Mouse (Mus musculus) Muller cell, postnatal 12 days (primary cell): ENCODE data around the gene Noxo1.
A peak's percentile ranks its signal among the peaks of the same experiment; 100 is the strongest.
"Not testable (repeated sequence)": the region's sequence is repeated elsewhere in the genome, so short reads cannot be mapped to it uniquely, and the experiment has no call there.

Source experiments
- DNase-seq: peaks from one replicate; pipeline ENCODE4 v3.0.0-alpha.2; 2015; ENCODE audit errors: inconsistent ontology term

Gene Noxo1

DNA sequence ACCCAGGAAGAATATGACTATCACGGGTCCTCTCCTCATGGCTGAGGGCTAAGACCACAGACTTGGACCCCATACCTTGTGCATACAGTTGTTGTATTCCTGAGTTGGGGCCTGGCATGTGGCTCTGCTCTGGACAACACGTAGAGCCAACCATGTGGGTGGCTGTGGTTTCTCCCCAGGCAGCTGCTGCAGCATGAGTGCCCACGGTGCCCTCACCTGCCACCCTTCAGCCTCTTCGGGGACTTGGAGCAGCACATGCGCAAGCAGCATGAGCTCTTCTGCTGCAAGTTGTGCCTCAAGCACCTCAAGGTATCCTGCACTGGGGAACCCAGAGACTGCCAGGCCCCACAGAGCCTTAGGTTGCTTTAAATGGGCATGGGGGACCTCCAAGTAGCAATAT is 19.2 kb upstream of the Noxo1 start:
- DNase-seq = no peak

DNA sequence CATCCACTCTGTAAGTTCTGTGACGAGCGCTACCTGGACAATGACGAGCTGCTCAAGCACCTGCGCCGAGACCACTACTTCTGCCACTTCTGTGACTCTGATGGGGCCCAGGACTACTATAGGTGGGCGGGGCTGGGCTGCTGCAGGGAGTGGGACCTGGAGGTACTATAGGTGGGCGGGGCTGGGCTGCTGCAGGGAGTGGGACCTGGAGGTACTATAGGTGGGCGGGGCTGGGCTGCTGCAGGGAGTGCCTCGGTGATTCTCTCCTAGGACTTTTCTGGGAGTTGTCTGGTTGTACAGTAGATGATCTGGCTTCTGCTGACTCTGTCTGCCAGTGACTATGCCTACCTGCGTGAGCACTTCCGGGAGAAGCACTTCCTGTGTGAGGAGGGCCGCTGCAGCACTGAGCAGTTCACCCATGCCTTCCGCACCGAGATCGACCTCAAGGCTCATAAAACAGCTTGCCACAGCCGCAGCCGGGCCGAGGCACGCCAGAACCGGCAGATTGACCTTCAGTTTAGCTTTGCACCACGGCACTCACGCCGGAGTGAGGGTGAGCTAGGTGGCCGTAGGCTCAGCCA is 18.4 kb upstream of the Noxo1 start:
- no peak for DNase-seq

DNA sequence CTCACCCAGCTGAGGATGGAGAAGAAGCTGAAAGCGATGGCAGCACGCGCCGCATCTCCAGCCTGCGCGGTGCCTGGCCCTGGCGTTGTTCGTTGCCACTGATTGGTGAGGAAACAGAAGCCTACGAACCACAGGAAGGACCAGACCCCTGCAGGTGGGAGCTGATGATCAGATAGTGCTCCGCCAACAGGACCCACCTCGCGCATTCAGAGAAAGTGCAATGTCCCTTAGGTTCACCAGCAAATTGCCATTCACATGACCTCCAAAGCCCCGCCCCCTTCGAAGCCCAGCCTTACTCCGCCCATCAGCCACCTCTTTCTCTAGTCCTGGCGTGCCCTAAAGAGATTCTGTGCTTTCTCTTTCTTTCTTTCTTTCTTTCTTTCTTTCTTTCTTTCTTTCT is 9.5 kb upstream of the Noxo1 start:
- DNase-seq = peak; percentile 30

DNA sequence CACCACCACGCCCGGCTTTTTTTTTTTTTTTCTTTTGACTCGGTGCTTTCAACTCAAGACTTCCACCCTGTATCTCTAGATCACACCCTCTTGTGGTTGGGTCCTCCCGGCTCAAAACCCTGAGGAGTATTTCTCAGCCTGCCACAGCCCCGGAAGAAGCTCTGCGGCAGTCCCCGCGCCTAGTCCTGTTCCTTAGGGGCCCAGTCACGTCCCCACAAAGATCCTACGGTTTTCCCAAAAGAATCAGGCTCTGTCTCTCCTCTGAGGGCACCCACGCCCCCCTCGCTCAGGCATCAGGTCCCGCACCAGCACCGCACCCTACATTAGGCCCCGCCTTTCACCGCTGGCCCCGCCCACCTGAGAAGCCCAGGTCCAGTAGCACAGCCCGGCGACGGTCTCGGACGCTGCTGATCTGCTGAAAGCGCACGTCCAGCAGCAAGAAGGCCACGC is 8.9 kb upstream of the Noxo1 start:
- DNase-seq = peak; percentile 68

DNA sequence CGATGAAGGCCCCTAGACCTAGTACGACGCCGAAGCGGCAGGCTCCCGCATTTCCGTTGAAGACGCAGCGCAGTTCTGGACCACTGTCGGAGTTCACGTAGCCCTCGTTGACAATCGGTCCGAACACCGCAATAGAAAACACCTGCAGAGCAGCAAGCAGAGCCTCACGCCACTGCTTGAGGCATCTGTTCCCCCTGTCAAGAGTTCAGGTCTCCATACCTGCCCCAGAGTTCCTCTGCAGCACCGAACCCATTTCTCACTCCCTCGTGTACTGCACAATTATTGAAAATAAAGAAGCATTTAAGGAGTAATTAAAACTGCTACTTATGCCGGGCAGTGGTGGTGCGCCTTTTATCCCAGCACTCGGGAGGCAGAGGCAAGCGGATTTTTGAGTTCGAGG is 8.4 kb upstream of the Noxo1 start:
- no peak for DNase-seq

DNA sequence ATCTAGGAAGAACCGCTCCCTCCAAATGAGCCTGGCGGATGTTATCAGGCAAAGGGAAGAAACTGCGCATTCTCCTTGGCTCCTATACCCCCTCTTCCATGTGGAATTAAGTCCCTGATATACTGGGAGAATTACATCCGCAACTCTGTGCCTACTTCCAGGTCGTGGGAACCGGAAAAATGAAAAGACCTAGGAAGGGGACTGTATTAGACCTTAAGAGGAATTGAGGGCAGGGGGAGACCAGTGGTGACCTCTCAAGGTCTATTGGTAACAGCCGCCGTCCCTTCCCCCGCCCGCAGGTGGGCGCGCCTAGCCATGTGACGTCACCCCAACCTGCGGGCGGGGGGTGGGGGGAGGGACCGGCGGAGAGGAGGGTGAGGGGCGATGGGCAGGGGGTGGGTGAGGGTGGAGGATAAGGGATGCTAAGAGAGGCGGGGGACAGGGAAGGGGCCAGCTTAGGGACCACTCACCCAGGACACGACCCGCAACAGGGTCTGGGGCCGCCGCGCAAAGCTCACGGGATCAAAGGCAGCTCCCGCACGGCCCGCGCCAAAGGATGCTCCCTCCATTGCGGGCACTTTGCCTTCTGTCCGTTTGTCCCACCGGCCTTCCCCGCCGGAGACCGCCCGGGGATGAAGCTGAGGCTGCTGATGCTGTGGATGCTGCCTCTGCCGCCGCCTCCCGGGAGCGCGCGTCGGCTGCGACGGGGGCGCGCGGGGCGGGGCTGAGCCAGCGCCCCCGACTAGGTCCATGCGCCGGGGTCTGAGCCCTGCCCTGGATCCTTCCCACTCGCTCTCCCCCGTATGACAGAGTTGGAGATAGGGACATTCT is 6.6 kb upstream of the Noxo1 start, which contains the start of gene Syngr3:
Gene Syngr3 (minus strand): TSS at position 705 of the 831 bp plus-strand sequence.
- DNase-seq = peak; percentile 49

DNA sequence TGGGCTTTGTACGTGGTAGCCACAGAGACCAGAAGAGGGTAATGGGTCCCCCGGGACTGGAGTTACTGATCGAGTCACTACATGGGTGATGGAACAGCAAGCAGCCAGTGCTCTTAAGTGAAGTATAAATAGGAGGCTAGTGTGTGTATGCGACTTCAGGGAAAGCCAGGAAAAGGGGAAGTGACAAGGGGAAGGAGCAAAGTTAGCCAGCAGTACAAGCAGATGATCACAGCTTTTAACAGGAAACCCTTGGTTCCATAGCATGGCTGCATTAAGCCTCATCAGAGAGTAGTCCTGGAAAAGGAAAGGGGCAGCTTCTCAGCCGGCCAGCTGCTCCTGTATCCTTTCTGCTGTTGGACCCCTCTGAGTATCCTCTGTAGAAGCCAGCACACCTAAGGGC is 3.6 kb upstream of the Noxo1 start:
- no peak for DNase-seq

DNA sequence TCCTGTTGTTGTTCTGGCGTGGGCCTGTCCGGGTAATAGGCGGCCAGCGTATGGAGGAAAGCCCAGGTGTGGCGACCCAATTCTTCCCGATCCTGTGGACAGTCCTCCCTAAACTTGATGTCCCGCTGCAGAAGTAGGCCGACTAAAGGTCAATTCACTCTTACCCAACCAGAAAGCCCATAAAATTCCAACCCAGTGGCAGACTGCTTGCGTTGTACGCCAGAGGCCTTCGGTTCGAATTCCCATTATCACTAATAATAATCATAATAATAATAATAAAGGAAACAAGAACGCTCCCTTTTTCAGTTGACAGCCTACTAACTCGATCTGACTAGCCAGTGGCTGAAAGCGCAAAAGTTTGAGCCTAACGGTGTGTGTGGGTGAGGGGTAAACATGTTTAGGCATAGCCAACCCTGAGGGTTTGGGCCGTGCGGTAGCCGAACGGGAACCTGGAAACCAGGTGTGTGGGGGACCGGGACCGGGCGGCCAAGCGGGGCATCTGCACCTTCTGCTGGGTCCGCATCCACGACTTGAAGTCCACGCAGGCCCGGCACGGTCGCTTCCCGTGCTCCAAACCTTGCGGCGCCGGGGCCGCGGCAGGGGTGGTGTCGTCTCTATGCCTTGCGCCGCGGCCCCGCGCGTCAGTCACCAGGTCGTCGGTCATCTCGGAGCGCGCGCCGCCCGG is 566 bp upstream of the Noxo1 start:
- DNase-seq = no peak

DNA sequence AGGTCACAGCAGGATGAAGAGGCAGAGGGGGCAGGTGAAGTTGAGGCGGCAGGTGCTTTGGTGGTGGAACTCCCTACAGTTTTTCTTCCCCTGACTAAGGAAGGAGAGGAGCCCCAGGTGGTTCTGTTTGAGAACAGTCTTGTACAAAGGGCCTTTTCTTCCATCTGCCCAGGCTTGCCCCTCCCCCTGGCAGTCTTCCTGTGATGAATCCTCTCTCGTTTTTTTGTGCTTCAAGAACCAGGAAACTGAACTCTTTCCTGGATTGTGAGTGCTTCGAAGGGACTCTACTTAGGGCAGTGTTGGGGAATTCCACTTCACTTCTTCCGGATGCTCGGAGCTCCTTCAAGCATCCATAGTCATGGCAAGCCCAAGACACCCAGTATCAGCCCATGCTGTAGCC is 2.0 kb downstream of the Noxo1 start:
- DNase-seq = peak; percentile 54

DNA sequence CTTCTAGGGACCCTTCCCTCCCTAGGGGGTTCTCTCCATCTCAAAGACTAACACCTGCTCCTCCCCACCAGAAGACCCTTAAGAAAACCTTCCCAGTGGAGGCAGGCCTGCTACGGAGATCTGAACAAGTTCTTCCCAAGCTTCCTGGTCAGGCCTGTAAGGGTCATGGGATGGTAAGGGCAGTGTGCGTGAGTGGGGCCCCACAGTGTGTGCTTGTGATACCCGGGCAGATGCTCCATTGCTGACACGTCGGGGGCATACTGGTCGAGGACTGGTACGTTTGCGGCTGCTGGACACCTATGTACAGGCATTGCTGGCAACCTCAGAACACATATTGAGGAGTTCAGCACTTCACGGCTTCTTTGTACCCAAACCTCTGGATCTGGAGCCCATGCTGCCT is 2.7 kb downstream of the Noxo1 start:
- DNase-seq = no peak

DNA sequence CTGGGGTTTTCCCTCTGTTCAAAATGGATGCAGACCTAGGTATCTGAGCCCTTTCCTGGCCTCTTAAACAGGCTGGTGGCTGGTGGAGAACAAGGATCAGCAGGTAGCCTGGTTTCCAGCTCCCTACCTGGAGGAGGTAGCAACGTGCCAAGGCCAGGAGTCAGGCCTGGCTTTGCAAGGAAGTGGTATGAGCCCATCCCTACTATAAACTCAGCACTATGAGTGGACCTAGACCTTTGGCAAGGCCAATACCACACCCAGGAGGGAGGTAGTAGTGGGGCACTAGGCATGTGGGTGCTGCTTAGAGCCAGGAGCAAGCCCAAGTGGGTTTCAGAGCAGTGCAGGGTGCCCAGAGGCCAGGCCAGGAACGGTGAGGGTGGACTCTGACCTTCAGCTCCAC is 3.4 kb downstream of the Noxo1 start:
- DNase-seq = no peak

DNA sequence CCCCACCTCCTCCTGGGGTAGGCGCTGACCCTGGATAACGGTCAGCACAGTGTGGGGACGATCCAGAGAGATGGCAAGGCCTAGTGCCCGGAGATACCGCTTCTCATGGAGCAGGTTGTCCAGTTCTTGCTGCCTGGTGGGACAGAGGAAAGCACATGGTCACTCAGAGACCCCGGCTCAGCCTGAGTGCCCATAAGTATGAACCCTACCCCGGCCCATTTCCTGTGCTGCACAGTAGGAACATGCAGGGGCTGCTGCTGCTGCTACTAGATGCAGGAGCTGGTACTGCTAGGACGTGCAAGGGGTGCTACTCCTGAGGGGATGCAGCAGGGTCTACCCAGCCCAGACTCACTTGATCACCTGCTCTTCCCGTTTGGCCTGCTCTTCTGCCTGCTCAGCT is 5.2 kb downstream of the Noxo1 start:
- no peak for DNase-seq

DNA sequence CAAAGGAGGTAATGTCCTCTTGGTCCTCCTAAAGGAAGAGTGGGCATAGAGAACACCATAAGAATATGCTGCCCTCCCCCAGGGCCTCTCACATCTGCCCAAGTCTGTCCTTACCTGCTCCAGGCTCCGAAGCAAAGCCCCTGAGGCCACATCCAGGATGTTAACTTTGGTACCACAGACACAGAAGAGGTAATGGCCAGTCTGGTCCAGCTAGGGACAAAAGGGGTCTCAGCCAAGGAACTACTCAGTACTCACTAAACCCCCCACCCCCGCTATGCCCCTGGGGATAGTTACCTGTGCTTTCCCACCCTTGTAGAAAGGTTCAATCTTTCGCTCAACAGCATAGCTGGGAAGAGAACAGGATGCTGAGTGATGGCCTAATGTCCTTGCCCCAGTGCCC is 9.8 kb downstream of the Noxo1 start:
- no peak for DNase-seq

DNA sequence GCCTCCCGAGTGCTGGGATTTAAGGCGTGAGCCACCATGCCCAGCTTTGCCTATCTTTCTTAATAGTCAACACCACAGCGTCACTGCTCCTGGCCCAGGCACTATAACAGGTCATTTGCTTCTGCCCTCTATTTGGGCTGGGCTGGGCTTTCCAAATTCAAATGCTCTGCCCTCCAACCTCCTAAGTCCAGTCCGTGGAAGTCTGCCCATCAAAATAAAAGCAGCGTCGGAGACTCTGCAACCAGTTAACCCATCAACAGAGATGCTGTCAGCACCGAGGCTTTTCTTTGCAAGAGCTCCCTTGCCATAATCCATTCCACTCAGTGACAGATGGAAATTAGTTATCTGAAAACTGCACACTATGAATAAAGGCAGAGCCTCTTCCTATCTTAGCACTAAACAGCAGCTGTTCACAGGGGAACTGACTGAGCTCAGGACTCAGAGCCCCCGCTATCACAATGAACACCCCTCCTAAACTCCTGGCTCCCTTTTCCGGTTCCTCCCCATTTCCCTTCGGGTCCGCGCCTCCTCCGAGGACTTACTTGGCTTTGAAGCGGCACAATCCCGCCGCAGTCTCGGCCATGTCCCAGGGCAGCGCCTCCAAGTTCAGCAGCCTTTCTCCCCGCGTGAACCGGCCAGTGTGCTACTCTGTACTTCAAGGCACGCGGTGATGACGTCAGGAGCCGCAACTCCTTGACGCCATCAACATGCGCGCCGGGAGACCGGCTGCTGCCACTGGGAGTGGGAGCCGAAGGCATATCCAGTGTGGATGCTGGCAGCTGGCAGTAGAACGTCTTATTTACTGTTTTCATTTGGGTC is 11.2 kb downstream of the Noxo1 start, which contains the start of gene Tbl3:
Gene Tbl3 (minus strand): TSS at position 679 of the 819 bp plus-strand sequence.
- peak; percentile 89 for DNase-seq

DNA sequence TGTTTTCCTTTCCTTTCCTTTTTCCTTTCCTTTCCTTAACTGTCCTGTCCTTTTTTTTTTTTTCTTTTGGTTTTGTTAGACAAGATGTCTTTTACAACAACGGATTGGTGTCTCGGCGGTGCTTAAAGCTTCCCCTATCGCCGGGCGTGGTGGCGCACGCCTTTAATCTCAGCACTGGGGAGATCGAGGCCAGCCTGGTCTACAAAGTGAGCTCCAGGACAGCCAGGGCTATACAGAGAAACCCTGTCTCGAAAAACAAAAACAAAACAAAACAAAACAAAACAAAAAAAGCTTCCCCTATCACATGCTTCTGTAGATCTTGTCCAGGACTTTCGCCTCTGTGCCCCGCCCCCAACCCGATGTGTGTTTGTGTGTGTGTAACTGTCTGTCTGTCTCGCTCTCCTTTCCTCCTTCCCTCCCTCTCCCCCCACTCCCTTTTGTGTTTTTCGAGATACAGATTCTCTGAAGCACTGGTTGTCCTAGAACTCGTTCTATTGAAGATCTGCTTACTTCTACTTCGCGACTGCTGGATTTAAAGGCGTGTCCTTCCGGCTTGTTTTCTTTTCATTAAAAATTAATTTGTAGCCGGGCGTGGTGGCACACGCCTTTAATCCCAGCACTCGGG is 11.9 kb downstream of the Noxo1 start:
- DNase-seq = peak; percentile 59

DNA sequence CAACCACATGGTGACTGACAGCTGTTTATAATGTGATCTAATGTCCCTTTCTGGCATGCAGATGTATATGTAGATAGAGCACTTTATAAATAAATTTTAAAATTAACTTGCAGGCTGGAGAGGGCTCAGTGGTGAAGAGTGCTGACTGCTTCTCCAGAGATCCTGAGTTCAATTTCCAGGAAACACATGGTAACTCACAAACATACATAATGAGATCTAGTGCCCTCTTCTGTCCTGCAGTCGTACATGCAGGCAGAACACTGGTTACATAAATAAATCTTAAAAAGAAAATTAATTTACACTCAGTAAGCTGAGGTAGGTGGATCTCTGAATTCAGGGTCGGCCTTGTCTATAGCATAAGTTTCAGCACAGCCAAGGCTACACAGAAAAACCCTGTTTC is 12.6 kb downstream of the Noxo1 start:
- no peak for DNase-seq

DNA sequence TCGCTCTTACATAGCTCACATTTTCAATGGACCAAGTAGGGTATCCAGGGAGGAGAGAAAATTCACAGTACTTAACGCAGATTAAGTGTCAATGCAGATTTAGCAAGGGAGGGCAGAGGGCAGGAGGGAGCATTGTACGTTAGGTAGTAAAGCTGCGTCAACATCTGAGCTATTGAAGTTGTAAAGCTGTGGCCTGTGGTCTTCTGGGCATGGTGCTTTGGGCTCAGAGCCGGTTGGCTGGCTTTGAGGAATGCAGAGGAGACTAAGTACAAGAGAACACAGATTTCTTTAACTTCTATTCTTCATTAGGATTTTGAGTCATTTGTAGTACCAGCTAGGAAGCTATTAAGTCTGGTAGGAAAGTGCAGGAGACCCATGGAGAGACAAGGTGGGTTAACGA is 19.5 kb downstream of the Noxo1 start:
- peak; percentile 42 for DNase-seq

DNA sequence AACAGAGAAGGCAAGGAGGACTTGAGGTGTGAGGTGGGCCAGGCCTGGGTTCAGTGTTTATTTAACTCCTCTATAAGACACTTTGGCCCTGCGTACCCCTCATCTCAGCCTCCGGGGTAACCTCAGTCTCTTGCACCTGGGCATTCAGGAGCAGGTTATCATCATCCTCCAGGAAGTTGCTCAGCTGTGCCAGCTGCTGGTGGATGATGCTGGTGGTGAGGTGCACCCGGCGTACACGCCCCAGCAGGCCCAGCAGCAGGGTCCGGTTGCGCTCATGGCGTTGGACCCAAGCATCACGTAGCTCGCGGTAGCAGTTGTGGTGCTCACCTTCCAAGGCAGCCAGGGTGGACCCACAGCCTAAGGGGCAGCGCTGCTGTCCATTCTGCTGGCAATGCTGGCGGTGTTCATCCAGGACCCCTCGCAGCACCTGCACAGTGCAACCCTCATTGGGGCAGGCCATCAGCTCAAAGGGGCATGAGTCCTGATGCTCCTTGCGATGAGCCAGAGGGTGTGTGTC is 20.2 kb downstream of the Noxo1 start:
- DNase-seq = no peak

DNA sequence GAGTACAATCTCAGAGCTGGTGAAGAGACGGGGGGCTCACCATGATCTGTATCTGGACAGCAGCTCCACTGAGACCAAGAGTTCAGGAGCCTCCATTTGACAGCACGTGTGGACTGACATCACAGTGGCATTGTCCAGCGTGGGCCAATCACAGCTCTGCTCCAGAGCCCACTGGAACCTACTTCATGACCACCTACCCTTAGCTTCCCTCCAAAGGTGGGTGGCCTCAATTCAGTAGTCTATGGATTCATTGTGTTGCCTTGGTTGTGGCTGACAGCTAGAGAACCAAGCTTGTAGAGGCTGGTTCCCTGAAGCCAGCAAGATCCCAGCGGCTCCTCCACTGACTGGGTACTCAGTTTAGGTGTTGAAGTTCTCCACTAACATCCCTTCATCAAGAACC is 21.9 kb downstream of the Noxo1 start, which contains the start of the genes Rnf151 and Rps2:
Gene Rnf151 (minus strand): TSS at position 121 of the 400 bp plus-strand sequence.
Gene Rps2 (plus strand): TSS at position 174 of the 400 bp plus-strand sequence.
- no peak for DNase-seq

DNA sequence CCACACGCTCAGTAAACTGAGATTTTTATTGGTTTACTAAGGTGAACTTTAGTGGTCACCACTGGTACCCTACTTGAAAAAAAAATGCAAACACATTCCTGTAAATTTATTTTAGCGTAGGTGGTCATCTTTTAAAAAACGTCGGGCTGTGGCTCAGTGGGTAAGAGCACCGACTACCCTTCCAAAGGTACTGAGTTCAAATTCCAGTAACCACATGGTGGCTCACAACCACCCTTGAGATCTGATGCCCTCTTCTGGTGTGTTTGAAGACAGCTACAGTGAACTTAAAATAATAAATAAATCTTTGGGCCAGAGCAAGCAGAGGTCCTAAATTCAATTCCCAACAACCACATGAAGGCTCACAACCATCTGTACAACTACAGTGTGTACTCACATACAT is 22.9 kb downstream of the Noxo1 start:
- DNase-seq = not testable (repeated sequence)
